Mouse (Mus musculus): ENCODE measurements around the gene Adgrg2.

Gene Adgrg2

DNA sequence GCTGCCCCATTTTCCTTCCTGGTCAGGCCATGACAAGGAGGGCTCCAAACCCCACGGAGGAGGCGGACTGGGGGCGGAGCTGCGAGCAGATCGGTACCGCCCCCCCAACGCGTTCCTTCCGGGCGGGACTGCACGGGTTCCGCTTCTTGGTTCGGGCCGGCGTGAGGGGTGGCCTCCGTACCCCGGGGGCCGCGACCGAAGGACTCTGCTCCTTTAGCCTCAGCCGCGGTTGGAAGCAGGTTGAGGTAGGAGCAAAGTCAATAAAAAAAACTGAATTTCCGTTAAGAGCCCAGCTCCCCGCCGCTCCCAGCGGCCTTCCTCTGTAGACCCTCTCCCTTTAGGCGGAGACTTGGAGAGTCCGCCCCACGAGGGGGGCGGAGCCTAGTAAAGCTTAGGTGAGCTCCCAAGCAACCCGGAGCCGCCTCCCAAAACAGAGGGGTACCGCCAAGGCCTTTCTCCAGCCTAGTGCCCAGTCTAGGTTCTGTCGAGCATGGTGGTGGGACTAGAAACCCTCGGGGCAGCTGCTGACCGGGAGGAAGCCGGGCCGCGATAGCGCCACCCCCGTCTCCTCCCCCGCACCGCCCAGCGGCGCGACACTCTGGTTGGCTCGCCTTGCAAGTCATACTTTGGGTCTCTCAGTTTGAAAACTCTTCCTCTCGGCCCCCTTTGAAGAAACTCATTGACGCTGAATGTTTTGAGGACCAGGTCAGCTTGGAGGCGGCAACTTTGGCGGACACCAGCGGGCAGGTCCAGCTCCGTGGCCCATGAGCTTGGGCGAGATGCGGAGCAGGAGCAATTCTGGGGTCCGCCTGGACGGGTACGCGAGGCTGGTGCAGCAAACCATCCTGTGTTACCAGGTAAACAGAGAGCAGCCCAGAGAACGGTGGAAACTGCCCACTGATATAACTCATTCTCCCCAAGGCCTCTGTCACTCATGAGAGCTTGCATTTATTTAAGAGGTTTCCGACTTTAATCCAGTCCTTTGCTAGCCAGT is 111.9 kb downstream of the Adgrg2 start, which contains the start of gene Phka2:
Gene Phka2, plus strand, starts transcription at position 119 of the 994 bp plus-strand sequence.
- peak; percentile 47 for DNase-seq (ENCODE audit: low spot score)

GRCm38 (mm10) chrX:160509046-160509445 is 118.6 kb downstream of the Adgrg2 start:
- no peak for DNase-seq (ENCODE audit: low spot score)

GRCm38 (mm10) chrX:160510197-160510596 is 119.7 kb downstream of the Adgrg2 start:
- DNase-seq (ENCODE audit: low spot score): no peak

GRCm38 (mm10) chrX:160516027-160516426 is 125.5 kb downstream of the Adgrg2 start:
- DNase-seq (ENCODE audit: low spot score): no peak

DNA sequence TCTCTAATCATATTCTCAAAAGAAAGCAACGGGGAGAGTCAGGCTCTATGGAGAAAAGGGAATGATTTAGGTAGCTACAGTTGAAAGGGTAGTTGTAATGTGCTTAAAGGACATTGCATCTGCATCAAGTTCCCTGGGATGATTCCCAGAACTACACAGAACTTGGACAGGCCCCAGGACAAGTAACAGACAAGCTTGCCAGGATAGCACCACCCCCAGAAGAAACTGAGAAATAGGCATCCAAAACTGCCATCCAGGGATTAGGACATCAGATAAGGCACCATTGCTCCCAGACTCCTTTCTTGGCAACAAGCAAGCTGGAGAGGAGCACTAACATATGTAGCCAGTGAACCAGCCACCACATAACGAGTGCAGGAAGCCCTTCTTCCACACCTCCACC is 152.3 kb downstream of the Adgrg2 start:
- no peak for DNase-seq (ENCODE audit: low spot score)
